Mouse (Mus musculus) liver, embryonic 11.5 days (tissue): Measurements from ENCODE around the gene Iqsec1. TPM values are rescaled to one million over a fixed set of nuclear protein-coding genes. Genes with fewer than 3 reads are reported as not detected.

Experiments
- ATAC-seq: fragments of 200-750 bp; cut with Nextera tagmentation; replicated peaks from 2 replicates; pipeline ENCODE4 v1.8.0; 2017; ENCODE audit warnings: moderate number of reproducible peaks, mild to moderate bottlenecking, moderate TSS enrichment, moderate library complexity; ENCODE audit not compliant: low FRiP score
- DNase-seq: peaks from one replicate; pipeline ENCODE4 v3.0.0-alpha.2; 2017; ENCODE audit warnings: low spot score
- H3K27ac ChIP-seq: fragments of 300-500 bp; sonication (generic); 2 replicates; pipeline ENCODE4 v1.5.1; 2014; ENCODE audit warnings: mild to moderate bottlenecking, low read depth, low read length, control low read depth
- H3K27me3 ChIP-seq: fragments of 300-500 bp; sonication (generic); replicated peaks from 2 replicates; pipeline ENCODE4 v1.6.1; 2014; ENCODE audit warnings: low read length, mixed read lengths; ENCODE audit not compliant: control insufficient read depth, insufficient read depth
- H3K36me3 ChIP-seq: fragments of 300-500 bp; sonication (generic); 2 replicates; pipeline ENCODE4 v1.6.1; 2014; ENCODE audit warnings: mild to moderate bottlenecking, low read length, moderate library complexity, mixed read lengths; ENCODE audit not compliant: control insufficient read depth, insufficient read depth
- H3K4me1 ChIP-seq: fragments of 300-500 bp; sonication (generic); replicated peaks from 2 replicates; pipeline ENCODE4 v1.6.1; 2014; ENCODE audit warnings: low read length, mixed read lengths; ENCODE audit not compliant: control insufficient read depth, insufficient read depth
- H3K4me2 ChIP-seq: fragments of 300-500 bp; sonication (generic); 2 replicates; pipeline ENCODE4 v1.6.1; 2014; ENCODE audit warnings: mild to moderate bottlenecking, control low read depth, moderate library complexity
- H3K4me3 ChIP-seq: fragments of 300-500 bp; sonication (generic); 2 replicates; pipeline ENCODE4 v1.5.1; 2014; ENCODE audit warnings: low read depth, low read length, control low read depth
- H3K9ac ChIP-seq: fragments of 300-500 bp; sonication (generic); 2 replicates; pipeline ENCODE4 v1.6.1; 2014; ENCODE audit warnings: low read depth, low read length, control low read depth
- H3K9me3 ChIP-seq: fragments of 300-500 bp; sonication (generic); 2 replicates; pipeline ENCODE4 v1.6.1; 2016; ENCODE audit warnings: low read length, inconsistent platforms, mixed read lengths; ENCODE audit not compliant: control insufficient read depth
- WGBS: fragments of 180-500 bp; shearing (Covaris S2); extraction: QIAGEN DNeasy Blood & Tissue Kit; methylation state at CpG from one replicate; pipeline ENCODE4 v1.1.7; 2014; 5-methylcytosine and 5-hydroxymethylcytosine counted together
- polyA plus RNA-seq: library from polyadenylated mRNA; unstranded; fragments of >200 nt; fragmentation: Nextera tagmentation; extraction: Ambion mirVana; gene quantifications from 2 replicates; pipeline ENCODE4 v1.2.1, GENCODE M21; 2014

Iqsec1 gene
- polyA plus RNA-seq, 1 experiment from 2014 or later = 9.1 TPM

DNA sequence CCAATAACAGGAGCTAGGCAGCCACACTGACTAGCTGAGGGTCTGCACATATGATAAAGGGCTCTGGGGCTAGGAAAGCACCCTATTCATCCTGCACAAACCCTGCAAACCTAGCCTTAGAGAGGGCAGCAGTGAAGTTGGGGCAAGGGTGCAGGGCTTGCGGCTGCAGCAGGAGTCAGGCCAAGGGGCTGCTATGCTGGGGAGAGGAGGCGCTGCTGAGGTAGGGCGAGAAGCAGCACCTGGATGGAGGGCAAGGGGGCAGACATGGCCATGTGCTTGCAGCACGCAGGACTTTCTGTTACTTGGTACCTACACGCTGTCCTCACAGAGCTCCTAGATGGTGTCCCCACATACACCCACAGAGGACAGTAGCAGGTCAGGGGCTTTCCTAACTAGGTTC, 246.8 kb downstream of the Iqsec1 start:
- WGBS = 85% methylated on average over 5 of the region's 5 CpGs

DNA sequence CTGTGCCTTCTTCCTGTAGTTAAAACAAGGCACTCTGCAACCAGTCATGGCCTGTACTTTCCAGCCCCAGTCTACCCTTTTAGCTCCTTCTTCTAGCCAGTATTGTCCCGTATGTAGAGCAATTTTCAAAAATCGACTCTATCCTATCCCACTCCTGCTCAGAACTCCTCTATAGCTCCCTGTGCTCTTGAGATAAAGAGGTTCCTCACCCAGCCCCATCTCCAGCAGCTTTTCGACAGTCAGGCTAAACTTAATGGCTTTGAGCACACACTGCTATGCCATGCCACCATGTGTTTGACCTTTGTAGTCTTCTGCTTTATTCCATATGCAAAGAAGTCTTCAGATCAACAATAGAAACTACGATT, 247.4 kb downstream of the Iqsec1 start:
- Histone ChIP-seq H3K27ac (no peak overlapping the region), H3K9me3 (no peaks in the 10 kb centered on the region), H3K4me2 (no peak overlapping the region), H3K36me3 (no peaks in the 10 kb centered on the region), H3K9ac (no peak overlapping the region), H3K4me3 (no peak overlapping the region), H3K4me1 (peaks cover 9% of the 10 kb centered on the region; the same call in 1 of the 2 replicates), H3K27me3 (peaks cover 13% of the 10 kb centered on the region)
- WGBS = 62% methylated on average over 4 of the region's 4 CpGs
- ATAC-seq (peak; percentile 43), DNase-seq (no peak)

More for the DNA sequence above, 246.8 kb downstream of the Iqsec1 start:
- DNase-seq (no peak), ATAC-seq (no peak)
- H3K4me3 ChIP-seq = no peak overlapping the region
- no peak overlapping the region for H3K9ac ChIP-seq
- H3K9me3 ChIP-seq = no peaks in the 10 kb centered on the region
- H3K4me1 ChIP-seq = peaks cover 9% of the 10 kb centered on the region
- no peaks in the 10 kb centered on the region for H3K36me3 ChIP-seq
- peaks cover 6% of the 10 kb centered on the region for H3K27me3 ChIP-seq
- H3K4me2 ChIP-seq = no peak overlapping the region
- H3K27ac ChIP-seq = no peak overlapping the region

GRCm38 (mm10) chr6:90740348-90741055, 248.0 kb downstream of the Iqsec1 start:
- Histone ChIP-seq H3K4me2 (no peak overlapping the region), H3K4me3 (no peak overlapping the region), H3K9me3 (no peaks in the 10 kb centered on the region), H3K27ac (no peak overlapping the region), H3K36me3 (no peaks in the 10 kb centered on the region), H3K27me3 (peaks cover 18% of the 10 kb centered on the region), H3K4me1 (peaks cover 8% of the 10 kb centered on the region; the same call in 1 of the 2 replicates), H3K9ac (no peak overlapping the region)
- ATAC-seq (no peak), DNase-seq (no peak)
- WGBS = 61% methylated on average over 4 of the region's 4 CpGs

GRCm38 (mm10) chr6:90737376-90737775, 251.1 kb downstream of the Iqsec1 start:
- H3K27ac ChIP-seq = no peak overlapping the region
- DNase-seq (peak; percentile 90), ATAC-seq (peak; percentile 71)
- H3K27me3 ChIP-seq = peaks cover 33% of the 10 kb centered on the region
- peak overlapping the region; percentile 96 for H3K4me2 ChIP-seq
- WGBS = 2% methylated on average over 12 of the region's 12 CpGs
- no peaks in the 10 kb centered on the region for H3K36me3 ChIP-seq
- peaks cover 8% of the 10 kb centered on the region; the same call in 1 of the 2 replicates for H3K4me1 ChIP-seq
- no peak overlapping the region for H3K9ac ChIP-seq
- H3K4me3 ChIP-seq = peak overlapping the region; percentile 77
- no peaks in the 10 kb centered on the region for H3K9me3 ChIP-seq

DNA sequence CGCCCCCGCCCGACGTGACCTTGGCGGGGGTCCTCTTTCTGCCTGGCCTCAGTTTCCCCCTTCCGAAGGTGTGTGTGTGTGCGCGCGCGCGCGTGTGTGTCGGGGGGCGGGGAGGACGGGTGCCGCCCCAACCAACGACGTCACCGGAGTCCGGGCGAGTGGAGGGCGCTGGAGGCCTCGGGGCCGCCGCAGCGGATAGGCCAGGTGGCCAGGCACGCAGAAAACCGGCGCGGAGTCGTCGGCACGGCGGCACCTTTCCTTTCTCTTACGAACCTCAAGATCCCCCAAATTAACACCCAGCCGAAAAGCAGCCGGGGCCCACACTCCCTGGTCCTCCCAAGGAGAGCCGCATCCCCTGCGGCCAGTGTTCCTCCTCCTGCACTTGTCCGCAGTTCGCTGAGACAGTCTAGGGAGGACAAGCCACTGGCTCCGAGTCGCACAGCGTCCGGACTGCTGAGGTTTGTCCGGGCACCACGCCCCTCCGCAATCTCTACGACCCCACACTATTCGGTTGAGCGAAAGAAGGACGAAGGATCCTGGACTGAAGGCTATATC, 251.7 kb downstream of the Iqsec1 start:
- Histone ChIP-seq H3K4me2 (peak overlapping the region; percentile 96), H3K9ac (peak overlapping the region; percentile 58), H3K4me1 (peaks cover 8% of the 10 kb centered on the region; the same call in 1 of the 2 replicates), H3K36me3 (no peaks in the 10 kb centered on the region), H3K4me3 (peak overlapping the region; percentile 77), H3K27ac (no peak overlapping the region), H3K27me3 (peaks cover 33% of the 10 kb centered on the region), H3K9me3 (no peaks in the 10 kb centered on the region)
- under 1% methylated on average over 52 of the region's 52 CpGs for WGBS
- DNase-seq (peak; percentile 64), ATAC-seq (peak; percentile 53)

- peak; percentile 67 for DNase-seq
- Histone ChIP-seq H3K27ac (no peak overlapping the region), H3K4me3 (peak overlapping the region; percentile 77), H3K4me2 (peak overlapping the region; percentile 96), H3K4me1 (peaks cover 5% of the 10 kb centered on the region; the same call in 1 of the 2 replicates), H3K9me3 (no peaks in the 10 kb centered on the region), H3K9ac (peak overlapping the region; percentile 58), H3K36me3 (no peaks in the 10 kb centered on the region), H3K27me3 (peaks cover 33% of the 10 kb centered on the region)
- 1% methylated on average over 69 of the region's 69 CpGs for WGBS
- ATAC-seq = peak; percentile 42
Observed at GRCm38 (mm10) chr6:90736074-90736672, 252.3 kb downstream of the Iqsec1 start.

DNA sequence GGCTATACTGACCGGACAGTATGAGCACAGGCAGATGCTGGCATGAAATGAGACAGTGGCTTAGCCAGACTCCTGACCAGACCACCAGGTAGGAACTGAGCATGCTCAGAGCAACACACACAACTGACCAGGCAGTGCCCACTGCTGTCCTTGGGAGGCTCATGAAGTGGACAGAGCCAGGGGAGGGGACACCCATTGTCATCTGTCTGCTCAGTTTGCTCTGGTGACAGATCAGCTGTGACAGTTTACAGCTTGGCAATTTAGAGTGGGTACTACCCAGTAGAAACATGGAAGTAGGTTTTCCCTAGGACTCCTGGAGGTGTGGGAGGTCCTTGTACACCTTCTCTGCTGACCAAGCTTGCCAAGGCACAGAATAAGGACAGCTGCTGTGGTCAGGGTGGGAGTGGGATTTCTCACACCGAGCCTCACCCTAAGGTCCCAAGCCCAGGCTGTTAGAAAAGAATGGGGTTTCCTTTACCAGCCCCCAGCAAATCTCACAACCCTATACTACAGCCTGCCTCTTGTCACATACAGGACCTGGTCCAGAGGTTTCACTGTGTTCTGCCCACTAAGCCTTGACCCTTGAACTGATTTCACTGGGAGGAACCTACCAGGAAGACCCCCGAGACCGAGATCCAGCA, 253.0 kb downstream of the Iqsec1 start:
- ATAC-seq (peak; percentile 2; the same call in 1 of the 2 replicates), DNase-seq (no peak)
- no peak overlapping the region for H3K27ac ChIP-seq
- H3K27me3 ChIP-seq = peaks cover 33% of the 10 kb centered on the region
- peak overlapping the region; percentile 96 for H3K4me2 ChIP-seq
- H3K36me3 ChIP-seq = no peaks in the 10 kb centered on the region
- WGBS = 33% methylated on average over 4 of the region's 4 CpGs
- peak overlapping the region; percentile 77 for H3K4me3 ChIP-seq
- H3K9ac ChIP-seq = no peak overlapping the region; the same call in 1 of the 2 replicates
- peaks cover 4% of the 10 kb centered on the region; the same call in 1 of the 2 replicates for H3K4me1 ChIP-seq
- no peaks in the 10 kb centered on the region for H3K9me3 ChIP-seq

DNA sequence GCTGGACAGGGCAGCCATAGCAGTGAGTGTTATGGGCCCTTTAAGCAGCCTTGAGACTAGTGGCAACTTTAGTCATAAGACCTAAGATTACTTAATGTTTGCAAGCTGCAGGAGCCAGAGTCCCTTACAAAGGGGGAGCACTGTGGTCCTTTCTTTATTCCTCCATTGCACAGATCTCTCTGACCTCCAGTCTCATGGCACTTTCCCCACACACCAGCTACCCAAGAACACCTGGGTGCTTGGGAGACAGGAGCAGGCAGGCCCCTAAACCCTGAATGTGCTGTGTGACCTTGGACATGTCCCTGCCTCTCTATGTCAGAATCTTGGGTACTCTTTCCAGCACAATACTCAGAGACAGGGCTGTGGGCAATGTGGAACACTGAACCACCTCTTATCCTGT, 253.7 kb downstream of the Iqsec1 start:
- Histone ChIP-seq H3K27ac (no peak overlapping the region), H3K9me3 (no peaks in the 10 kb centered on the region), H3K36me3 (no peaks in the 10 kb centered on the region), H3K27me3 (peaks cover 33% of the 10 kb centered on the region), H3K4me3 (no peak overlapping the region), H3K4me2 (no peak overlapping the region), H3K4me1 (0 out of 2 replicates have a peak, but pooled peaks cover 4% of the 10 kb centered on the region), H3K9ac (no peak overlapping the region)
- DNase-seq (no peak), ATAC-seq (no peak)
